8 mouse cellular contexts compared by ENCODE assay signal in genomic region chr15:98917538-98918498, GRCm38 (mm10). TPM values are rescaled to one million over a fixed set of nuclear protein-coding genes. Genes with fewer than 3 reads are reported as not detected.
DNase-seq lines count a peak whose midpoint lies in the region; ATAC-seq and TF ChIP-seq lines count a peak whose summit lies in the region.

Gene Lmbr1l (minus strand): TSS chr15:98918231.

- peak within 1 kb of the TSS; percentile 90 for H3K9ac ChIP-seq in ES-Bruce4 (ENCODE audit: low read depth, poor library complexity, severe bottlenecking)
- H3K9ac ChIP-seq in forebrain, embryonic 13.5 days: peak within 1 kb of the TSS; percentile 85
- H3K9ac ChIP-seq in liver, postnatal 0 days (replicated peaks): peak within 1 kb of the TSS; percentile 88
- peak within 1 kb of the TSS; percentile 90 for H3K9ac ChIP-seq in neural tube, embryonic 14.5 days (replicated peaks; ENCODE audit: low read depth, low read length)

- H3K9me3 ChIP-seq in ES-Bruce4 (replicated peaks; ENCODE audit: control insufficient read depth, insufficient read depth, low read length, poor library complexity, severe bottlenecking): no peaks in the 10 kb centered on the region
- H3K9me3 ChIP-seq in forebrain, embryonic 13.5 days (replicated peaks): no peaks in the 10 kb centered on the region
- no peaks in the 10 kb centered on the region for H3K9me3 ChIP-seq in liver, postnatal 0 days (ENCODE audit: low read length)
- no peaks in the 10 kb centered on the region for H3K9me3 ChIP-seq in neural tube, embryonic 14.5 days (ENCODE audit: control insufficient read depth, low read length)

- WGBS in forebrain, embryonic 13.5 days: under 1% methylated on average over 78 of the region's 82 CpGs
- under 1% methylated on average over 82 of the region's 82 CpGs for WGBS in large intestine, adult 2 months
- WGBS in liver, postnatal 0 days (ENCODE audit: insufficient replicate concordance): under 1% methylated on average over 81 of the region's 82 CpGs
- WGBS in neural tube, embryonic 14.5 days: under 1% methylated on average over 81 of the region's 82 CpGs

- TF ChIP-seq POLR2A in ES-Bruce4 (IDR thresholded peaks at IDR 0.05; ENCODE audit: insufficient read depth, low read length): peak; percentile 70

- no peaks in the 10 kb centered on the region for H3K27me3 ChIP-seq in ES-Bruce4 (ENCODE audit: control insufficient read depth, insufficient read depth, low read length, poor library complexity, severe bottlenecking)
- H3K27me3 ChIP-seq in forebrain, embryonic 13.5 days: no peaks in the 10 kb centered on the region
- no peaks in the 10 kb centered on the region for H3K27me3 ChIP-seq in liver, postnatal 0 days (ENCODE audit: insufficient read depth, low read length)
- peaks cover 3% of the 10 kb centered on the region; the same call in 1 of the 2 replicates for H3K27me3 ChIP-seq in neural tube, embryonic 14.5 days (ENCODE audit: control insufficient read depth, insufficient read depth, low read length)

- peak; percentile 100 for DNase-seq in heart, postnatal 10 days
- DNase-seq in large intestine, adult 2 months (ENCODE audit: low read depth, low spot score): peak; percentile 97
- DNase-seq in liver, postnatal 0 days: peak; percentile 98
- peak; percentile 97 for DNase-seq in testis, postnatal 10 days (ENCODE audit: low spot score)

- H3K4me2 ChIP-seq in forebrain, embryonic 13.5 days: peak within 1 kb of the TSS; percentile 66
- H3K4me2 ChIP-seq in liver, postnatal 0 days (ENCODE audit: low read depth, low read length): peak within 1 kb of the TSS; percentile 97
- peak within 1 kb of the TSS; percentile 50 for H3K4me2 ChIP-seq in neural tube, embryonic 14.5 days (ENCODE audit: low read depth, low read length)

- no peaks in the 10 kb centered on the region for H3K36me3 ChIP-seq in ES-Bruce4 (ENCODE audit: control insufficient read depth, insufficient read depth, low read length, poor library complexity, severe bottlenecking)
- H3K36me3 ChIP-seq in forebrain, embryonic 13.5 days (ENCODE audit: poor library complexity, severe bottlenecking): peaks cover 26% of the 10 kb centered on the region
- peaks cover 3% of the 10 kb centered on the region for H3K36me3 ChIP-seq in liver, postnatal 0 days (replicated peaks; ENCODE audit: insufficient read depth, low read length)
- H3K36me3 ChIP-seq in neural tube, embryonic 14.5 days (ENCODE audit: control insufficient read depth, insufficient read depth, low read length): peaks cover 9% of the 10 kb centered on the region

- H3K27ac ChIP-seq in ES-Bruce4 (ENCODE audit: insufficient read depth, low read length): 0 out of 2 replicates have a peak within 1 kb of the TSS, but pooled peaks have one; percentile 1
- H3K27ac ChIP-seq in forebrain, embryonic 13.5 days: peak within 1 kb of the TSS; percentile 96
- H3K27ac ChIP-seq in liver, postnatal 0 days (ENCODE audit: low read depth): peak within 1 kb of the TSS; percentile 98
- peak within 1 kb of the TSS; percentile 97 for H3K27ac ChIP-seq in neural tube, embryonic 14.5 days (ENCODE audit: low read depth, low read length)

- peak; percentile 99 for ATAC-seq in cerebellum, adult (ENCODE audit: insufficient number of reproducible peaks, low FRiP score, low TSS enrichment)
- ATAC-seq in forebrain, embryonic 13.5 days: peak; percentile 99
- peak; percentile 97 for ATAC-seq in liver, postnatal 0 days
- ATAC-seq in neural tube, embryonic 14.5 days (ENCODE audit: low read depth): peak; percentile 99

- peaks cover 3% of the 10 kb centered on the region for H3K4me1 ChIP-seq in ES-Bruce4 (ENCODE audit: control insufficient read depth, insufficient read depth, low read length)
- H3K4me1 ChIP-seq in forebrain, embryonic 13.5 days: peaks cover 29% of the 10 kb centered on the region
- H3K4me1 ChIP-seq in liver, postnatal 0 days (ENCODE audit: insufficient read depth): peaks cover 16% of the 10 kb centered on the region
- H3K4me1 ChIP-seq in neural tube, embryonic 14.5 days (ENCODE audit: control insufficient read depth, insufficient read depth, low read length): peaks cover 17% of the 10 kb centered on the region

- no peak for TF ChIP-seq CTCF in ES-Bruce4 (IDR thresholded peaks at IDR 0.05; ENCODE audit: low read depth, low read length)
- TF ChIP-seq CTCF in liver, postnatal 0 days (IDR thresholded peaks at IDR 0.05; ENCODE audit: low read depth): no peak

- intact Hi-C loops in heart, postnatal 10 days (cut with DNase I): loop anchor here (2.0 to 5.0 kb wide), 2 partner anchors 21 to 36 kb away; no protein-coding TSS in a partner anchor

- H3K4me3 ChIP-seq in ES-Bruce4 (ENCODE audit: low read depth, low read length): peak within 1 kb of the TSS; percentile 80
- H3K4me3 ChIP-seq in forebrain, embryonic 13.5 days: peak within 1 kb of the TSS; percentile 89
- peak within 1 kb of the TSS; percentile 97 for H3K4me3 ChIP-seq in liver, postnatal 0 days (ENCODE audit: low read depth, low read length)
- H3K4me3 ChIP-seq in neural tube, embryonic 14.5 days (ENCODE audit: low read depth, low read length): peak within 1 kb of the TSS; percentile 88

- no peak for TF ChIP-seq EP300 in ES-Bruce4 (IDR thresholded peaks at IDR 0.05; ENCODE audit: insufficient read depth, low read depth, low read length)
- TF ChIP-seq EP300 in liver, postnatal 0 days (IDR thresholded peaks at IDR 0.05; ENCODE audit: low read depth): peak; percentile 47; the same call in 1 of the 2 replicates

RNA-seq across cellular contexts. Expression of gene Lmbr1l, which starts in this region (rescaled TPM):
- 30.9 and 33.4 TPM in 2 replicates for polyA plus RNA-seq in ES-Bruce4 (2011; ENCODE audit: insufficient read depth, insufficient read length, low read depth, missing spikeins)
- polyA plus RNA-seq in forebrain, embryonic 13.5 days (2015; fragmentation: Nextera tagmentation; extraction: Ambion mirVana): 39.8 and 47.1 TPM in 2 replicates
- 10 to 100 TPM; 15.4 to 16.1 TPM for total RNA-seq in heart, postnatal 10 days (2021)
- 65.8 and 140 TPM in 2 replicates for polyA plus RNA-seq in large intestine, adult 2 months (2012; rRNA removed)
- polyA plus RNA-seq in liver, postnatal 0 days (2015; fragmentation: Nextera tagmentation; extraction: Ambion mirVana): 4.9 and 5.1 TPM in 2 replicates
- polyA plus RNA-seq in neural tube, embryonic 14.5 days (2014; fragmentation: Nextera tagmentation; extraction: Ambion mirVana): 7.3 and 10.5 TPM in 2 replicates

Comparison
In these comparisons a context has a peak if more than half of its experiments do, and no peak if none do; other contexts are left out.
1. Peak in every context shown above with its lines: DNase-seq, ATAC-seq, H3K4me3 ChIP-seq and H3K27ac ChIP-seq.
2. H3K27ac ChIP-seq: peak in every context shown above with its lines; median percentile 98 in liver, postnatal 0 days; 97 in neural tube, embryonic 14.5 days; 96 in forebrain, embryonic 13.5 days; 1 in ES-Bruce4.